In the genomic region with DNA sequence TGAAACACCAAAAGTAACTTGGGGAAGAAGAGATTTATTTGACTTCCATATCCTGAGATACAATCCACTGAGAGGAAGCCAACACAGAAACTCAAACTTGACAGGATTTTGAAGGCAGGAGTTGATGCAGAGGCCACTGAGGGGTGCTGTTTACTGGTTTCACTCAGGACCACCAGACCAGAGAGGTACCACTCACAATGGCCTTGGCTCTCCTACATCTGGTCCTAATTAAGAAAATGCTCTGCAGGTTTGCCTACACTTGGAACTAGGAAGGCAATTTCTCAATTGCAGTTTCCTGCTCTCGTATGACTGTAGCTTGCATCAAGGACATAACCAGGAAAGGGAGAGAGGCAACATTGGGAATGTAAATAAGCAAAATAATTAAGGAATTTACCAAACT, we compare ENCODE assay signal across 29 mouse cellular contexts.
DNase-seq lines count a peak whose midpoint lies in the region; ATAC-seq lines count a peak whose summit lies in the region.
"Had no signal": no experiment of that assay in that cellular context is flagged by ENCODE, and none has a peak within 500 bp of the region (broad histone marks: within the 10 kb centered on the region; RNA-seq: fewer than 3 reads in every experiment).

No protein-coding gene starts in this region.

- H3K4me1 ChIP-seq in embryonic facial prominence, embryonic 12.5 days = no peaks in the 10 kb centered on the region
- H3K4me1 ChIP-seq in limb, embryonic 12.5 days (replicated peaks) = no peaks in the 10 kb centered on the region
- H3K4me1 ChIP-seq: heart, embryonic 10.5 days; heart, embryonic 15.5 days; hindbrain, embryonic 15.5 days; limb, embryonic 15.5 days; liver, embryonic 13.5 days; megakaryocyte, embryonic 14.5 days; midbrain, embryonic 13.5 days had no signal

- H3K9ac ChIP-seq in embryonic facial prominence, embryonic 12.5 days = no peak overlapping the region
- H3K9ac ChIP-seq in limb, embryonic 12.5 days (replicated peaks) = no peak overlapping the region
- H3K9ac ChIP-seq: heart, embryonic 15.5 days; hindbrain, embryonic 15.5 days; limb, embryonic 15.5 days; liver, embryonic 13.5 days; midbrain, embryonic 13.5 days had no signal

- no peak overlapping the region for H3K4me2 ChIP-seq in embryonic facial prominence, embryonic 12.5 days (replicated peaks)
- no peak overlapping the region for H3K4me2 ChIP-seq in limb, embryonic 12.5 days
- H3K4me2 ChIP-seq: heart, embryonic 15.5 days; hindbrain, embryonic 15.5 days; limb, embryonic 15.5 days; liver, embryonic 13.5 days; midbrain, embryonic 13.5 days had no signal

- H3K9me3 ChIP-seq in embryonic facial prominence, embryonic 12.5 days = no peaks in the 10 kb centered on the region
- H3K9me3 ChIP-seq in limb, embryonic 12.5 days = no peaks in the 10 kb centered on the region
- H3K9me3 ChIP-seq: heart, embryonic 10.5 days; heart, embryonic 15.5 days; hindbrain, embryonic 15.5 days; limb, embryonic 15.5 days; liver, embryonic 13.5 days; midbrain, embryonic 13.5 days had no signal

- ATAC-seq in embryonic facial prominence, embryonic 12.5 days (ENCODE audit: insufficient number of reproducible peaks, insufficient read depth, low FRiP score, low TSS enrichment) = peak; percentile 22; the same call in 1 of the 2 replicates
- peak; percentile 87; the same call in 1 of the 2 replicates for ATAC-seq in limb, embryonic 12.5 days (ENCODE audit: insufficient number of reproducible peaks, insufficient read depth, low FRiP score, low TSS enrichment, low read depth)
- ATAC-seq: CD4-positive, CD25-positive, alpha-beta regulatory T cell, adult 4 months; forebrain, embryonic 16.5 days; lung, postnatal 0 days; midbrain, embryonic 13.5 days had no signal

- H3K36me3 ChIP-seq in embryonic facial prominence, embryonic 12.5 days = no peaks in the 10 kb centered on the region
- no peaks in the 10 kb centered on the region for H3K36me3 ChIP-seq in limb, embryonic 12.5 days
- H3K36me3 ChIP-seq: heart, embryonic 10.5 days; heart, embryonic 15.5 days; hindbrain, embryonic 15.5 days; limb, embryonic 15.5 days; liver, embryonic 13.5 days; midbrain, embryonic 13.5 days had no signal

- peak; percentile 72 for DNase-seq in embryo, embryonic 10 days (ENCODE audit: low spot score)
- DNase-seq in embryo, embryonic 11 days = peak; percentile 65
- DNase-seq in adipocyte (ENCODE audit: low spot score) = no peak
- DNase-seq in kidney, postnatal 14 days = no peak
- DNase-seq in cerebellum, adult 18-20 months = no peak
- DNase-seq in gastrocnemius, postnatal 25 days = no peak
- DNase-seq: cerebellum, adult 9-10 months; cerebellum, postnatal 36 days; kidney, adult 2 months; layer of hippocampus, postnatal 36 days; liver, embryonic 13.5 days; lung, adult 18-20 months; lung, postnatal 4 days; right cerebral cortex, adult 18-20 months; thymus, adult 18-20 months; thymus, postnatal 25 days had no signal

- H3K27me3 ChIP-seq in embryonic facial prominence, embryonic 12.5 days = no peaks in the 10 kb centered on the region
- no peaks in the 10 kb centered on the region for H3K27me3 ChIP-seq in limb, embryonic 12.5 days
- H3K27me3 ChIP-seq: heart, embryonic 15.5 days; hindbrain, embryonic 15.5 days; limb, embryonic 15.5 days; liver, embryonic 13.5 days; megakaryocyte, embryonic 14.5 days; midbrain, embryonic 13.5 days had no signal

- 17% methylated on average over 1 of the region's 1 CpGs for WGBS in embryonic facial prominence, embryonic 12.5 days
- WGBS in limb, embryonic 12.5 days = 11% methylated on average over 1 of the region's 1 CpGs

- H3K27ac ChIP-seq in embryonic facial prominence, embryonic 12.5 days = no peak overlapping the region
- H3K27ac ChIP-seq in limb, embryonic 12.5 days = no peak overlapping the region
- H3K27ac ChIP-seq: heart, embryonic 10.5 days; heart, embryonic 15.5 days; hindbrain, embryonic 15.5 days; limb, embryonic 15.5 days; liver, embryonic 13.5 days; midbrain, embryonic 13.5 days; stomach, postnatal 0 days had no signal

- H3K4me3 ChIP-seq in embryonic facial prominence, embryonic 12.5 days = no peak overlapping the region
- H3K4me3 ChIP-seq in limb, embryonic 12.5 days (replicated peaks) = no peak overlapping the region
- H3K4me3 ChIP-seq: erythroblast, embryonic 14.5 days; heart, embryonic 10.5 days; heart, embryonic 15.5 days; hindbrain, embryonic 15.5 days; limb, embryonic 15.5 days; liver, embryonic 13.5 days; megakaryocyte, embryonic 14.5 days; midbrain, embryonic 13.5 days had no signal

Comparison
In these comparisons a context has a peak if more than half of its experiments do, and no peak if none do; other contexts are left out.
1. DNase-seq: peak in embryo, embryonic 10 days (single experiment) and embryo, embryonic 11 days (single experiment); none in adipocyte (single experiment), kidney, postnatal 14 days (single experiment), cerebellum, adult 18-20 months (0 of 2) and gastrocnemius, postnatal 25 days (single experiment).